Mouse (Mus musculus) limb, embryonic 12.5 days (tissue): ENCODE measurements at regions not wholly inside any gene's neighbourhood (a gene's known extent, or its start where the extent isn't known, plus 50 kb on each side); places are given as distances from the start of the nearest gene placed in this dataset.

Source experiments
- ATAC-seq: fragments of 200-750 bp; cut with Nextera tagmentation; 2 replicates; pipeline ENCODE4 v1.8.0; 2017; ENCODE audit warnings: low read depth, moderate TSS enrichment; ENCODE audit not compliant: insufficient number of reproducible peaks, insufficient read depth, low FRiP score, low TSS enrichment
- H3K27ac ChIP-seq: fragments of 300-500 bp; sonication (generic); 2 replicates; pipeline ENCODE4 v1.5.1; 2016; ENCODE audit warnings: mild to moderate bottlenecking, moderate library complexity
- H3K27me3 ChIP-seq: fragments of 300-500 bp; sonication (generic); 2 replicates; pipeline ENCODE4 v1.6.1; 2016; ENCODE audit warnings: mild to moderate bottlenecking, moderate library complexity
- H3K36me3 ChIP-seq: fragments of 300-500 bp; sonication (generic); 2 replicates; pipeline ENCODE4 v1.6.1; 2016; ENCODE audit warnings: mild to moderate bottlenecking, moderate library complexity
- H3K4me1 ChIP-seq: fragments of 300-500 bp; sonication (generic); replicated peaks from 2 replicates; pipeline ENCODE4 v1.6.1; 2016
- H3K4me2 ChIP-seq: fragments of 300-500 bp; sonication (generic); 2 replicates; pipeline ENCODE4 v1.6.1; 2016; ENCODE audit warnings: mild to moderate bottlenecking, moderate library complexity
- H3K4me3 ChIP-seq: fragments of 300-500 bp; sonication (generic); replicated peaks from 2 replicates; pipeline ENCODE4 v1.5.1; 2016; ENCODE audit warnings: mild to moderate bottlenecking
- H3K9ac ChIP-seq: fragments of 300-500 bp; sonication (generic); replicated peaks from 2 replicates; pipeline ENCODE4 v1.6.1; 2016; ENCODE audit warnings: mild to moderate bottlenecking, moderate library complexity
- H3K9me3 ChIP-seq: fragments of 300-500 bp; sonication (generic); 2 replicates; pipeline ENCODE4 v1.6.1; 2016; ENCODE audit warnings: mild to moderate bottlenecking, moderate library complexity
- WGBS: fragments of 180-500 bp; shearing (Covaris S2); methylation state at CpG from one replicate; pipeline ENCODE4 v1.1.7; 2016; 5-methylcytosine and 5-hydroxymethylcytosine counted together

- H3K27ac ChIP-seq, result no peak overlapping the region
- no peak overlapping the region for H3K4me2 ChIP-seq
- H3K9me3 ChIP-seq, result no peaks in the 10 kb centered on the region
- no peaks in the 10 kb centered on the region for H3K36me3 ChIP-seq
- H3K9ac ChIP-seq, result no peak overlapping the region
- ATAC-seq, result no peak
- H3K4me3 ChIP-seq, result no peak overlapping the region
- H3K4me1 ChIP-seq, result peaks cover 5% of the 10 kb centered on the region; the same call in 1 of the 2 replicates
- WGBS, result 64% methylated on average over 2 of the region's 2 CpGs
- no peaks in the 10 kb centered on the region for H3K27me3 ChIP-seq
Measured at GRCm38 (mm10) chr14:23237376-23237775, 776.9 kb downstream of the Kcnma1 start.

- Histone ChIP-seq H3K27me3 (no peaks in the 10 kb centered on the region), H3K4me2 (no peak overlapping the region), H3K27ac (no peak overlapping the region), H3K9me3 (no peaks in the 10 kb centered on the region), H3K4me3 (no peak overlapping the region), H3K36me3 (no peaks in the 10 kb centered on the region), H3K9ac (no peak overlapping the region), H3K4me1 (no peaks in the 10 kb centered on the region)
- no peak for ATAC-seq
- WGBS, result 86% methylated on average over 3 of the region's 3 CpGs
Measured at GRCm38 (mm10) chr14:23198676-23199075, 815.6 kb downstream of the Kcnma1 start.

GRCm38 (mm10) chr14:23194569-23195529, 819.4 kb downstream of the Kcnma1 start:
- Histone ChIP-seq H3K27me3 (no peaks in the 10 kb centered on the region), H3K9me3 (no peaks in the 10 kb centered on the region), H3K36me3 (no peaks in the 10 kb centered on the region), H3K4me3 (no peak overlapping the region), H3K4me1 (no peaks in the 10 kb centered on the region), H3K4me2 (no peak overlapping the region), H3K27ac (no peak overlapping the region), H3K9ac (no peak overlapping the region)
- no peak for ATAC-seq
- 77% methylated on average over 7 of the region's 7 CpGs for WGBS

- no peaks in the 10 kb centered on the region for H3K4me1 ChIP-seq
- H3K4me2 ChIP-seq, result no peak overlapping the region
- no peak overlapping the region for H3K4me3 ChIP-seq
- ATAC-seq, result no peak
- no peaks in the 10 kb centered on the region for H3K27me3 ChIP-seq
- no peaks in the 10 kb centered on the region for H3K9me3 ChIP-seq
- H3K9ac ChIP-seq, result no peak overlapping the region
- WGBS, result 71% methylated on average over 3 of the region's 3 CpGs
- no peak overlapping the region for H3K27ac ChIP-seq
- H3K36me3 ChIP-seq, result no peaks in the 10 kb centered on the region
Measured at GRCm38 (mm10) chr14:23192566-23192965, 821.7 kb downstream of the Kcnma1 start.

GRCm38 (mm10) chr14:23185359-23185758, 828.9 kb downstream of the Kcnma1 start:
- ATAC-seq, result no peak
- Histone ChIP-seq H3K4me2 (no peak overlapping the region), H3K9me3 (no peaks in the 10 kb centered on the region), H3K9ac (no peak overlapping the region), H3K27me3 (no peaks in the 10 kb centered on the region), H3K4me1 (no peaks in the 10 kb centered on the region), H3K36me3 (no peaks in the 10 kb centered on the region), H3K27ac (no peak overlapping the region), H3K4me3 (no peak overlapping the region)
- 71% methylated on average over 6 of the region's 6 CpGs for WGBS

- Histone ChIP-seq H3K27ac (no peak overlapping the region), H3K27me3 (no peaks in the 10 kb centered on the region), H3K4me2 (no peak overlapping the region), H3K9ac (no peak overlapping the region), H3K4me1 (no peaks in the 10 kb centered on the region), H3K4me3 (no peak overlapping the region), H3K36me3 (no peaks in the 10 kb centered on the region), H3K9me3 (no peaks in the 10 kb centered on the region)
- 76% methylated on average over 14 of the region's 14 CpGs for WGBS
- no peak for ATAC-seq
Measured at GRCm38 (mm10) chr14:23169346-23169745, 844.9 kb downstream of the Kcnma1 start.

- H3K36me3 ChIP-seq, result no peaks in the 10 kb centered on the region
- no peak overlapping the region for H3K27ac ChIP-seq
- H3K9me3 ChIP-seq, result no peaks in the 10 kb centered on the region; the same call in 1 of the 2 replicates
- no peaks in the 10 kb centered on the region for H3K4me1 ChIP-seq
- no peak overlapping the region for H3K9ac ChIP-seq
- H3K4me3 ChIP-seq, result no peak overlapping the region
- no peak for ATAC-seq
- no peak overlapping the region for H3K4me2 ChIP-seq
- H3K27me3 ChIP-seq, result no peaks in the 10 kb centered on the region
- 55% methylated on average over 1 of the region's 1 CpGs for WGBS
Measured at GRCm38 (mm10) chr14:23160567-23160966, 853.7 kb downstream of the Kcnma1 start.

- Histone ChIP-seq H3K4me1 (no peaks in the 10 kb centered on the region), H3K9ac (no peak overlapping the region)
- ATAC-seq, result no peak
Measured at GRCm38 (mm10) chr14:23150431-23150830, 863.9 kb downstream of the Kcnma1 start.

GRCm38 (mm10) chr14:23146981-23147380, 867.3 kb downstream of the Kcnma1 start:
- ATAC-seq, result no peak
- 88% methylated on average over 1 of the region's 1 CpGs for WGBS
- Histone ChIP-seq H3K27me3 (no peaks in the 10 kb centered on the region), H3K4me1 (no peaks in the 10 kb centered on the region), H3K9ac (no peak overlapping the region), H3K4me2 (no peak overlapping the region), H3K36me3 (no peaks in the 10 kb centered on the region), H3K27ac (no peak overlapping the region), H3K9me3 (no peaks in the 10 kb centered on the region), H3K4me3 (no peak overlapping the region)

More at GRCm38 (mm10) chr14:23150431-23150830, 863.9 kb downstream of the Kcnma1 start:
- Histone ChIP-seq H3K9me3 (no peaks in the 10 kb centered on the region), H3K27me3 (no peaks in the 10 kb centered on the region), H3K4me2 (no peak overlapping the region), H3K36me3 (no peaks in the 10 kb centered on the region), H3K4me3 (no peak overlapping the region), H3K27ac (no peak overlapping the region)

- no peaks in the 10 kb centered on the region for H3K27me3 ChIP-seq
- ATAC-seq, result no peak
- 86% methylated on average over 1 of the region's 1 CpGs for WGBS
- H3K4me2 ChIP-seq, result no peak overlapping the region
- no peaks in the 10 kb centered on the region for H3K36me3 ChIP-seq
- H3K4me3 ChIP-seq, result no peak overlapping the region
- no peaks in the 10 kb centered on the region for H3K9me3 ChIP-seq
- no peak overlapping the region for H3K27ac ChIP-seq
- H3K4me1 ChIP-seq, result no peaks in the 10 kb centered on the region
- H3K9ac ChIP-seq, result no peak overlapping the region
Measured at GRCm38 (mm10) chr14:23140385-23140784, 873.9 kb downstream of the Kcnma1 start.

GRCm38 (mm10) chr14:23134723-23135122, 879.6 kb downstream of the Kcnma1 start:
- Histone ChIP-seq H3K4me1 (no peaks in the 10 kb centered on the region; the same call in 1 of the 2 replicates), H3K4me3 (no peak overlapping the region), H3K36me3 (no peaks in the 10 kb centered on the region), H3K4me2 (no peak overlapping the region), H3K27me3 (no peaks in the 10 kb centered on the region), H3K9ac (no peak overlapping the region), H3K9me3 (no peaks in the 10 kb centered on the region), H3K27ac (no peak overlapping the region)
- 95% methylated on average over 2 of the region's 2 CpGs for WGBS
- no peak for ATAC-seq
